Mouse (Mus musculus) embryonic facial prominence, embryonic 10.5 days (tissue): ENCODE results near the gene Fga. TPM values are rescaled to one million over a fixed set of nuclear protein-coding genes. Genes with fewer than 3 reads are reported as not detected.

ENCODE experiments used
- DNase-seq: peaks from one replicate; pipeline ENCODE4 v3.0.0-alpha.2; 2017; ENCODE audit warnings: low spot score
- H3K27ac ChIP-seq: fragments of 300-500 bp; sonication (generic); replicated peaks from 2 replicates; pipeline ENCODE4 v1.5.1; 2016; ENCODE audit warnings: mild to moderate bottlenecking
- H3K27me3 ChIP-seq: fragments of 300-500 bp; sonication (generic); replicated peaks from 2 replicates; pipeline ENCODE4 v1.6.1; 2016; ENCODE audit warnings: low read depth, mild to moderate bottlenecking; ENCODE audit not compliant: poor library complexity, severe bottlenecking
- H3K36me3 ChIP-seq: fragments of 300-500 bp; sonication (generic); replicated peaks from 2 replicates; pipeline ENCODE4 v1.6.1; 2016; ENCODE audit warnings: mild to moderate bottlenecking, moderate library complexity
- H3K4me1 ChIP-seq: fragments of 300-500 bp; sonication (generic); 2 replicates; pipeline ENCODE4 v1.6.1; 2016
- H3K4me3 ChIP-seq: fragments of 300-500 bp; sonication (generic); 2 replicates; pipeline ENCODE4 v1.5.1; 2016; ENCODE audit warnings: mild to moderate bottlenecking, moderate library complexity
- H3K9me3 ChIP-seq: fragments of 300-500 bp; sonication (generic); 2 replicates; pipeline ENCODE4 v1.6.1; 2016; ENCODE audit warnings: mild to moderate bottlenecking
- WGBS: fragments of 180-500 bp; shearing (Covaris S2); methylation state at CpG from one replicate; pipeline ENCODE4 v1.1.7; 2016; 5-methylcytosine and 5-hydroxymethylcytosine counted together
- polyA plus RNA-seq: library from polyadenylated mRNA; unstranded; fragments of >200 nt; fragmentation: Nextera tagmentation; extraction: Ambion mirVana; gene quantifications from 2 replicates; pipeline ENCODE4 v1.2.1, GENCODE M21; 2016

Gene Fga
- polyA plus RNA-seq, 1 experiment from 2014 or later: not detected

- no peak for DNase-seq
- H3K36me3 ChIP-seq: peaks cover 100% of the 10 kb centered on the region
- H3K4me1 ChIP-seq: no peaks in the 10 kb centered on the region
- no peaks in the 10 kb centered on the region for H3K9me3 ChIP-seq
- H3K27ac ChIP-seq: no peak overlapping the region
- 93% methylated on average over 9 of the region's 9 CpGs for WGBS
- H3K27me3 ChIP-seq: no peaks in the 10 kb centered on the region
- H3K4me3 ChIP-seq: no peak overlapping the region
Measured at GRCm38 (mm10) chr3:83067920-83068319, 42.0 kb downstream of the Fga start.

GRCm38 (mm10) chr3:83068869-83069268, 43.0 kb downstream of the Fga start:
- H3K36me3 ChIP-seq: peaks cover 97% of the 10 kb centered on the region
- no peak for DNase-seq
- no peak overlapping the region for H3K27ac ChIP-seq
- H3K27me3 ChIP-seq: no peaks in the 10 kb centered on the region
- H3K4me3 ChIP-seq: no peak overlapping the region
- H3K4me1 ChIP-seq: no peaks in the 10 kb centered on the region
- H3K9me3 ChIP-seq: no peaks in the 10 kb centered on the region
- WGBS: 96% methylated on average over 13 of the region's 13 CpGs

- 91% methylated on average over 4 of the region's 4 CpGs for WGBS
- H3K36me3 ChIP-seq: peaks cover 84% of the 10 kb centered on the region
- no peaks in the 10 kb centered on the region for H3K4me1 ChIP-seq
- H3K27ac ChIP-seq: no peak overlapping the region
- H3K9me3 ChIP-seq: no peaks in the 10 kb centered on the region
- H3K4me3 ChIP-seq: no peak overlapping the region
- H3K27me3 ChIP-seq: no peaks in the 10 kb centered on the region
- no peak for DNase-seq
Measured at GRCm38 (mm10) chr3:83070231-83070630, 44.4 kb downstream of the Fga start.

GRCm38 (mm10) chr3:83076563-83076962, 50.7 kb downstream of the Fga start:
- DNase-seq: no peak
- Histone ChIP-seq H3K4me1 (peaks cover 14% of the 10 kb centered on the region), H3K9me3 (no peaks in the 10 kb centered on the region), H3K4me3 (no peak overlapping the region), H3K27ac (no peak overlapping the region), H3K27me3 (no peaks in the 10 kb centered on the region), H3K36me3 (peaks cover 20% of the 10 kb centered on the region)
- WGBS: 45% methylated on average over 3 of the region's 3 CpGs

- H3K27ac ChIP-seq: no peak overlapping the region
- 7% methylated on average over 11 of the region's 11 CpGs for WGBS
Measured at GRCm38 (mm10) chr3:83080567-83081055, 54.7 kb downstream of the Fga start.

More at GRCm38 (mm10) chr3:83080567-83081055, 54.7 kb downstream of the Fga start:
- peak; percentile 70 for DNase-seq
- Histone ChIP-seq H3K9me3 (no peaks in the 10 kb centered on the region), H3K4me1 (peaks cover 14% of the 10 kb centered on the region), H3K4me3 (peak overlapping the region; percentile 48), H3K36me3 (no peaks in the 10 kb centered on the region), H3K27me3 (no peaks in the 10 kb centered on the region)

Other genes starting within 250 kb of the Fga start
- 2.5 and 2.9 TPM in 2 replicates for gene Rbm46, start 149.6 kb upstream of the Fga start, polyA plus RNA-seq
- gene Lrat, start 122.1 kb upstream of the Fga start, polyA plus RNA-seq: 0.05 TPM in 2 replicates
- 0.16 and 0.18 TPM in 2 replicates for gene Fgg, start 18.4 kb upstream of the Fga start, polyA plus RNA-seq
- not detected in 2 replicates for gene Fgb, start 23.8 kb downstream of the Fga start, polyA plus RNA-seq
- 133 and 139 TPM in 2 replicates for gene Plrg1, start 29.4 kb downstream of the Fga start, polyA plus RNA-seq
- 0.04 and 0.11 TPM in 2 replicates for gene Dchs2, start 101.9 kb downstream of the Fga start, polyA plus RNA-seq